Mouse (Mus musculus): ENCODE measurements around the gene Car2. TPM values are rescaled to one million over a fixed set of nuclear protein-coding genes. Genes with fewer than 3 reads are reported as not detected.

The Car2 gene
- total RNA-seq, 2 experiments from 2014 or later, result 101 to 106 TPM

DNA sequence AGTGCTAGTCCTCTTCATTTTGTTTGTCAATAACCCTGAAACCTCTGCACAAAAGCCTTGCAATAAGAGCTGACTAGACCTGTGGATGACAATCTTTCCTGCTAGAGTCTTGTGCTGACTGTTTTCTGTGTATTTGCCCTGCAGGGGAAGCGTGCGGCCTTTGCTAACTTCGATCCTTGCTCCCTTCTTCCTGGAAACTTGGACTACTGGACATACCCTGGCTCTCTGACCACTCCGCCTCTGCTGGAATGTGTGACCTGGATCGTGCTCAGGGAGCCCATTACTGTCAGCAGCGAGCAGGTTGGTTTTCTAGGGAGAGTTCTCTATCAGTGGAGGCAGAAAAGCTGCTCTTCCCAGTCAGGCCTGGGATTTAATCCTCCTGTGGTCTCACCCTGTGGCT is 11.7 kb downstream of the Car2 start:
- no peak for TF ChIP-seq CTCF (IDR thresholded peaks at IDR 0.05)
- no peak for DNase-seq (ENCODE audit: extremely low spot score in 1 of 2, low spot score in 2 of 2)
- H3K4me3 ChIP-seq, result no peak overlapping the region
- intact Hi-C loops (cut with DNase I), result no loop called here
- H3K27ac ChIP-seq, result no peak overlapping the region

DNA sequence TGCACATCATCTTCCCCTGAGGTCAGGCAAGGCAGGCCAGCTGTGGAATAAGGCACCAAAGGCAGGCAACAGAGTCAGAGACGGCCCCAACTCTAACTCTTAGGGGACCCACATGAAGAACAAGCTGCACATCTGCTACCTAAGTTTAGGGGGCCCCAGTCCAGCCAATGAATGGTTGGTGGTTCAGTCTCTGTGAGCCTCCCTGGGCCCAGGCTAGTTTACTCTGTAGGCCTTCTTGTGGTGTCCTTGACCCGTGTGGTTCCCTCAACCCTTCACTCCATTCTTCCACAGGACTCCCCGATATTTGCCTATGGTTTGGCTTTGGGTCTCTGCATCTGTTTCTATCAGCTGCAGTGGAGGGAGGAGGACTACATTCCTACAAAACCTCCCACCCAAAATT is 17.3 kb downstream of the Car2 start:
- no peak for TF ChIP-seq CTCF (IDR thresholded peaks at IDR 0.05)
- intact Hi-C loops (cut with DNase I), result no loop called here
- no peak overlapping the region for H3K27ac ChIP-seq
- DNase-seq (ENCODE audit: extremely low spot score in 1 of 2, low spot score in 2 of 2), result no peak
- no peak overlapping the region for H3K4me3 ChIP-seq

DNA sequence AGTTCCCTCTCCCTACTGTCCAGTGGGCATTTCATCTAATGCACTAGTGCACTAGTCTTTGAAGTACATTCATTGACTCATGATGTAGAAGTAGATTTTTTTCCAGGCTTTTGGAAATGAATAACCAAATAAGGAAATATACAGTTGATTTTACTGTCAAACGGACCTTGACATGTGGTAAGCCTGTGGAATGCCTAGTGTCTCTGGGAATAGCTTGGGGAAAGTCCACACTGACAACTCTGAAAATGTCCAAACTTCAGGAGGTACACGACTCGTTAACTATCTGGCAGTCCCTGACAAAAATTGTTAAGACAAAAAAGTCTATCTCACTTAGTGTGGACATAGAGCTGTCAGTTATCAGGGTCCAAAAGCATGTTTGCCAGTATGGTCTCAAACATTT is 18.1 kb downstream of the Car2 start:
- no peak overlapping the region for H3K27ac ChIP-seq
- H3K4me3 ChIP-seq, result no peak overlapping the region
- no peak for DNase-seq (ENCODE audit: extremely low spot score in 1 of 2, low spot score in 2 of 2)
- intact Hi-C loops (cut with DNase I), result no loop called here
- TF ChIP-seq CTCF (IDR thresholded peaks at IDR 0.05), result no peak

DNA sequence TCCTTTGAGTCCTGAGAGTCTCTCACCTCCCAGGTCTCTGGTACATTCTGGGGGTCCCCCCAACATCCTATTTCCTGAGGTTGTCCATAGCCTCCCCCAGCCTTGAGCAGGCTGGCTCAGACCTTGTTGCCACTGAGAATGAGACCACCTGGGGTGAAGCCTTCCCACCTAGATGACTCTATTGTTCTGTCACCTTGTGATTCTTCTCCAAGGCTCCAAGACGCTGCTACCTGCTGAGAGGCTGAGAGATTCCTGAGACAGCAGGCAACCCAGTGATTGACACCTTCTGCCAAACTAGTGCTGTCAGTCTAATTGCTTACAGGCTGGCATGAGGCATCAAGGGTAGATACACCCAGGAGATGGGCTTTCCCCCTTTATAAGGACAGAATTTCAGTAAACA is 21.2 kb downstream of the Car2 start:
- intact Hi-C loops (cut with DNase I), result no loop called here
- no peak for TF ChIP-seq CTCF (IDR thresholded peaks at IDR 0.05)
- no peak overlapping the region for H3K27ac ChIP-seq
- H3K4me3 ChIP-seq, result no peak overlapping the region
- no peak for DNase-seq (ENCODE audit: extremely low spot score in 1 of 2, low spot score in 2 of 2)

DNA sequence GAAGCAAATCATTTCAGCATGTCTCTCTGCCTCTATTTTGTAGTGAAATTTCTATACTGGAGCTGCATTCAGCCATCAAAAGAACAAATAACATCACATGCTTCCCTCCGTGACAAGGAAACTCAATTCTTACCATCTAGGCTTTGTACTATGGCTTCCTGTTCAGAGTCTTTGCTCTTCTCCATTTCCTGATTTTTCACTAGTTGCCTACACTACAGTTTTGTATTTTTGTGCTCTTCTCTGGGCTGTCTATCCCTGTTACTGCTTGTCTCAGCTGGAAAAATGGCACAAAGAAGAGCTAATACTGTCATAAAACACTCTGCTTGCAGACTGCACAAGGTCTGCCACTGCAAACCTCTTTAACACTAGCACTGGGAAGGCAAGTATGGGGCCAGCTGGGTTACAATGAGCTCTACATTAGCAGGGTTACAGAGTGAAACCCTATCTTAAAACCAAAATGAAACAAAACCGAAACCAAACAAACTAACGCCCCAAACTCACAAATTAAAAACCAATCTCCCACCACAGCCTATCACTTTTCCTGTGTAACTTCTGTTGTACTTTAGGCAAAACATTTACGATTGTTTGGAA is 26.0 kb downstream of the Car2 start:
- no peak for TF ChIP-seq CTCF (IDR thresholded peaks at IDR 0.05)
- intact Hi-C loops (cut with DNase I), result no loop called here
- no peak for DNase-seq (ENCODE audit: extremely low spot score in 1 of 2, low spot score in 2 of 2)
- Histone ChIP-seq H3K27ac (no peak overlapping the region), H3K4me3 (no peak overlapping the region)

DNA sequence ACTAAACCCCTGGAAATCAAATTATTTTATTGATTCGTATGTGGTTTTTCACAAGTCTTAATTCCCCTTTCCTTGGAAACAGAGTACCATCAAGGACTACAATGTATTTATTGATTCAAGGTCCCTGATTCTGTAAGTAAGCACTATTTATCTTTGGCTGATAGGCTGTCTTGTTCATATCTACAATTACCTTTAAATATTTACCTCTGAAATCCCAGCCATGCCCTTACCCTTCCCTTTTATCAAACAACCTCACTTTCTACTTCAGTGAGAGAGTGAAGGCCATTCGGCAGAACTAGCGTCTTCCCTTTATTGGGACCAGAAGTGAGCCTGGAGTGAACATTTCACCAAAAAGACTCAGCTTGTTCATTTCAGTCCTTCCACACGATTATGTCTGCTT is 27.7 kb downstream of the Car2 start:
- Histone ChIP-seq H3K27ac (no peak overlapping the region), H3K4me3 (no peak overlapping the region)
- TF ChIP-seq CTCF (IDR thresholded peaks at IDR 0.05), result no peak
- intact Hi-C loops (cut with DNase I), result no loop called here
- DNase-seq (ENCODE audit: extremely low spot score in 1 of 2, low spot score in 2 of 2), result no peak

DNA sequence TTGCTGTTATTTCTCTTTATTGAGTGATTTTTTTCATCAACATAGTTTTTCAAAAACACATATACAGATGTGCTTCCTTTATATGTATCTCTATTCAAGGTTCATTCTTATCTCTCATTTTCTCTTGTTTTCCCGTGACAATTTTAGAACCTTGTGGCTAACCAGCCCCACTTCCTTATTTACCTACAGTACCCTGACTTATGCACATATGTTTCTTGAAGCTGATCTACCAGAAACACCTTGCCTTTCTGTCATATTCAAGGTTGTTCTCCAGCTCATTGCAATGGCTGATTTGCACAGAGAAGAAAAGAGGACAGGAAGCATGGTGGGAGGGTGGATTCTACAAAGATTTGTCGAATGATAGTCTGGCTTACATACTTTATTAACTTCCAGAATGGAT is 29.3 kb downstream of the Car2 start:
- intact Hi-C loops (cut with DNase I), result no loop called here
- TF ChIP-seq CTCF (IDR thresholded peaks at IDR 0.05), result no peak

DNA sequence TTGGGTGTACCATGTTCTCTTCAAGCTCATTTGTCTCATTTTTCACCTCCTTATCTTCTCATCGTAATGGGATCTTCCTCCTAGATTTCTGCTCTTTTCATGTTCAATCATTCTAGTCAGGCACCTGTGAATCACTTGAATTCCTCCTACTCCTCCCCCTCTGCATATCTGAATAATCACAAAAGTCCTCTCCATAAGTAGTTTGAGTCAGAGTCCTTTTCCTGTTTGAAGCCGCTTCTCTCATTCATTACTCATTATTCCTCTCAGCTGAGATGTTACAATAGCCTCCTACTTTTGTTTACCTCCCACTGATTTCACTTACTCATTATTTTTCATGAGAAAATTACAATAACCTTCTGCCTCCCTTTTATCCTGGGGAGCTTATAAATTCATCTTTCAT is 31.2 kb downstream of the Car2 start:
- DNase-seq (ENCODE audit: extremely low spot score in 1 of 2, low spot score in 2 of 2), result no peak
- intact Hi-C loops (cut with DNase I), result no loop called here
- H3K27ac ChIP-seq, result no peak overlapping the region
- no peak overlapping the region for H3K4me3 ChIP-seq
- TF ChIP-seq CTCF (IDR thresholded peaks at IDR 0.05), result no peak

More for the DNA sequence above, 29.3 kb downstream of the Car2 start:
- no peak for DNase-seq (ENCODE audit: extremely low spot score in 1 of 2, low spot score in 2 of 2)
- no peak overlapping the region for H3K27ac ChIP-seq
- no peak overlapping the region for H3K4me3 ChIP-seq

DNA sequence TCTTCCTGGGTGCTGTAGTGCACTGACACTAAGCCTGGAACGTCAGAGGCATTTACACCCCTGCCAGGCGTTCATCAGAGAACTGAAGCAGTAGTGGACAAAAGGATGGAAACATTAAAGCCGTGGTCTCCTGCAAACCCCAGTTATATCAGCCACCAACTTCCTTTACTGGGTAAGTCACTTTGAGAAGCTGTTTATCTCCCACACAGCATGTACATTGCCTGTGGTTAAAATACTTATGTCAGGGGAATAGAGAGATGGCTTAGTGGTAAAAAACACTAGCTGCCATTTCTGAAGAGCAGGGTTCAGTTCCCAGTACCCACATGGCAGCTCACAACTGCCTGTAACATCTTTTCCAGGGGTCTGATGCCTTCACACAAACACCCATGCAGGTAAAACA is 58.6 kb downstream of the Car2 start:
- Histone ChIP-seq H3K4me3 (no peak overlapping the region), H3K27ac (no peak overlapping the region)
- no peak for TF ChIP-seq CTCF (IDR thresholded peaks at IDR 0.05)
- no peak for DNase-seq (ENCODE audit: extremely low spot score in 1 of 2, low spot score in 2 of 2)
- intact Hi-C loops (cut with DNase I), result loop anchor here (5.0 kb wide), 1 partner anchor 57 kb away; the partner anchor contains the start of gene Car2

DNA sequence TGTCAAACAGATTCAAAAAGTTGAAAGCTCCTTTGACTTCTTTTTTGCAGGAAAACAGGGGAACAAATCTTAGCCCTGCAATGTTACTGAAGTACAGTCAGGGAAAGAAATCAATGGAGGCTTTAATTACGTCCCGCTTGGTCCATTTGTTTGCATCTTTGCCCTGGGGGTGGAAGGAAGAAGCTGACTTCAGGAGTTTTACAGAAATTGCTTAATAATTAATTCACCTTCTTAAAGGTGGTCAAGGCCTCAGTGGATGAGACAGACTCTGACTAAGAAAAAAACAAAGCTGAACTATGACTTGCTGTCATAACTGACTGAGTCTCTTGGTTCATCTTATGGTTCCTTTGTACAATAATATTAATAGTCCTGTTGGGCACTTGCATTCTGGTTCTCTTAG is 59.6 kb downstream of the Car2 start:
- DNase-seq (ENCODE audit: extremely low spot score in 1 of 2, low spot score in 2 of 2), result no peak
- TF ChIP-seq CTCF (IDR thresholded peaks at IDR 0.05), result no peak
- intact Hi-C loops (cut with DNase I), result loop anchor here (5.0 kb wide), 1 partner anchor 58 kb away; the partner anchor contains the start of gene Car2
- no peak overlapping the region for H3K27ac ChIP-seq
- no peak overlapping the region for H3K4me3 ChIP-seq

DNA sequence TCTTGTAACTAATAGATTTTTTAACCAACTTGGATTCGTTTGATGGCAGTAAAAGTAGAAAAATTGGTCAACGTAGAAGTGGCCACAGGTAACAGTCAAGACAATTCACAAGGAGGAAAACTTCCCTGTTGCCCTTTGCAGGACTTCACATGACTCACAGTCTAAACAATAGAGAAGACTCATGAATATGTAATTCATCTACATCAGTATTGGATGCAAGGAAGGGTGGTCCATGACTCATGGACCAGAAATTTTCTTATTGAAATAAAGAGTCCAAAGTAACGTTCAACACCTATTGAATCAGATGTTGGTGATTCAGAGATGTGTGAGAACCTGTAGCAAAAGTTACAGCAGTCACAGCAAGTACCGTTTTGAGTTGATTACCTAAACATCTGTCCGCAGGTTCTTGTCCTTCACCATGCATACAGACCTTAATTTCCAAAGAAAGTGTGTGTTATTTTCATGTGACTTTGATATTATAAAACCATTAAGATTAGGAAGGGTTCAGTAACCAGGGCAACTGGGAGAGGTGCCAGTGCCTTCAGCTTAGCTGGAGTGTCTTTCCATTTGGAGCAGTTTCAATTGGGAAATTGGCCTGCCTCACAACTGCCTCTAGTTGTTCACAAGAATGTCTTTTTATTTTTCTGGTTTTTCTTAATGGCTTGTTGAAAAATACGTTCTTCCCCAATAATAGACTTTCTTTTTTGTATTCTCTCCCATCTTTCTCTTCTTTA is 62.2 kb downstream of the Car2 start:
- TF ChIP-seq CTCF (IDR thresholded peaks at IDR 0.05), result no peak
- no peak overlapping the region for H3K4me3 ChIP-seq
- intact Hi-C loops (cut with DNase I), result loop anchor here (5.0 kb wide), 1 partner anchor 61 kb away; the partner anchor contains the start of gene Car2
- peak in 1 of 2 experiments; percentile 39 for DNase-seq (ENCODE audit: extremely low spot score in 1 of 2, low spot score in 2 of 2)
- H3K27ac ChIP-seq, result no peak overlapping the region

DNA sequence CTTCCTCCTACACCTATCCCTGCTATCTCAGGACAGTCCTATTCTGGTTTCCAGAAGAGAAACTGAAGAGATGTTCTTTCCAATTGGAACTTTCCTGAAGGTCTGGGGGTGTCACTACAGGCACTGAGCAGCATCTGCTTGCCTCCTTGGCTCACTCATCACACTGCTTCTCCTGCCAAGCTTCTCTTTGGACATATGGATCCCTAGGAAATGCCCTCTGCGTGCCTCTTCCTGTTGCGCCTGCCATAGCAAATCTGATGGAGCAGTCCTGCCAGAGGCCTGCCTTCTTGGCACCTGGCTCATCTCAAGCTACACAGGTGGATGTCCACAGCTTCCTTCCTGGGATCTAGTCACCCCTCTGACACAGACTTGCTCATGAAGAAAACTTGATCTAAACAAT is 64.0 kb downstream of the Car2 start:
- DNase-seq (ENCODE audit: extremely low spot score in 1 of 2, low spot score in 2 of 2), result no peak
- no peak overlapping the region for H3K27ac ChIP-seq
- no peak overlapping the region for H3K4me3 ChIP-seq
- intact Hi-C loops (cut with DNase I), result no loop called here
- no peak for TF ChIP-seq CTCF (IDR thresholded peaks at IDR 0.05)

Other genes starting within 250 kb of the Car2 start
- gene Car13, start 244.5 kb upstream of the Car2 start, total RNA-seq (2021), result 1 to 10 TPM in 1 of 2 experiments, under 1 TPM in 1; 0.87 to 1.8 TPM
- not detected for gene Car1, start 77.9 kb upstream of the Car2 start, total RNA-seq (2021)
- under 1 TPM; 0.61 to 0.72 TPM for gene Car3, start 22.8 kb upstream of the Car2 start, total RNA-seq (2021)